Mouse (Mus musculus): ENCODE results near the gene Fam133b.

Fam133b gene

GRCm38 (mm10) chr5:3543629-3544479, at the start of gene Fam133b:
Fam133b (plus strand) TSS chr5:3543833.
- CTCF ChIA-PET, result no interaction called here

GRCm38 (mm10) chr5:3493968-3494367, 49.7 kb upstream of the Fam133b start:
- CTCF ChIA-PET, result no interaction called here

DNA sequence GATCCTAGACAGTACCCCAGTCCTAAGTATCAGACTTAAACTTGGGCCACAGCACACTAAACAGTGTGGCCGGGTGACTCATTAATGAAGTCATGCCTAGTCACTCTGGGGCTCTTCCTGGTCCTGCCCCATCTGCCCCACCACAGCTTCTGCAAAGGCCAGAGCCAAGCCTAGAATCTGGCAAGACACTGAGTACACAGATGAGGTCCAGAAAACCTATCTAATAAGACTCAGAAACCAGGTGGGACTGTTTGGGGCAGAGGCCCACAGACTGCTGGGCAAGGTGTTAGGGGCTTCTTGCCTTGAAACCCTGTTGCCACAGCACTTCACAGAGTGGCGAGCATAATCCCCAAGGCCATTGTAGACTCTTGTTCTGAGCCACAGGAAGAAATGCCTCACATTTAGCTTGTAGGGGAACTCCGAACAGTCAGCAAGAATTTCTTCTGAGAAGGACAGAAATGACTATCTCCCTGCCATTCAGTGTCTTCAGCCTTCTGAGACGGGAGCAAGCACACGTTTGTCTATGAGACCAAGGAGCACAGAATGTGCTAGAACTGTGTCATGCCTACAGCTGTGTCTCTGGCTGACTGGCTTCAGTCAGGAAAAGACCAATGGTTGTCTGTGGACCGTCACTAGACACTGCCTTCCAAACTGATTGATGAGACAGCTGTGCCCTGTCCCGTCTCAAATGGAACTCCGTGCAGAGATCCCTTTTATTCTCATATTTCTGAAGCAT, 49.0 kb upstream of the Fam133b start:
- CTCF ChIA-PET, result no interaction called here

- CTCF ChIA-PET, result interaction anchor here (0.5 kb wide), 1 partner anchor 393 kb away, joined by 4 read pairs; no protein-coding TSS in a partner anchor
These were observed 46.1 kb upstream of the Fam133b start for GRCm38 (mm10) chr5:3497505-3497925.

DNA sequence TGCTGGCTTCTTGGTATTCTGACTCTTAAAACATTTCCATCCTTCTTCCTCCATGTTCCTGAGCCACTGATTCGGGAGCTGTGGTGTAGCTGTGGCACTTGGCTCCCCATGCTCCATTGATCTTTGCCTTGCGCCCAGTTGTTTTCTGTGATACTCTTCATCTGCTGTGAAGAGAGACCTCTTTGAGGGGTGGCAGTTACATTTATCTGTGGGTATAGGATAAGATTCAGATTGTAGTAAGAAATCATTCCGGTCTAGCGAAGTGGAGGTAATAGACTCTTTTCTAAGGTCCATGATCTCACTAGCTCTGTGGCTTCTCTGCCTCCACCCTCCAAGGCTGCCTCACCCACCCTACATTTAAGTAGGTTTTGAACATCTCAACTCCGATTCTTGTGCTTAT, 43.3 kb upstream of the Fam133b start:
- CTCF ChIA-PET, result no interaction called here

DNA sequence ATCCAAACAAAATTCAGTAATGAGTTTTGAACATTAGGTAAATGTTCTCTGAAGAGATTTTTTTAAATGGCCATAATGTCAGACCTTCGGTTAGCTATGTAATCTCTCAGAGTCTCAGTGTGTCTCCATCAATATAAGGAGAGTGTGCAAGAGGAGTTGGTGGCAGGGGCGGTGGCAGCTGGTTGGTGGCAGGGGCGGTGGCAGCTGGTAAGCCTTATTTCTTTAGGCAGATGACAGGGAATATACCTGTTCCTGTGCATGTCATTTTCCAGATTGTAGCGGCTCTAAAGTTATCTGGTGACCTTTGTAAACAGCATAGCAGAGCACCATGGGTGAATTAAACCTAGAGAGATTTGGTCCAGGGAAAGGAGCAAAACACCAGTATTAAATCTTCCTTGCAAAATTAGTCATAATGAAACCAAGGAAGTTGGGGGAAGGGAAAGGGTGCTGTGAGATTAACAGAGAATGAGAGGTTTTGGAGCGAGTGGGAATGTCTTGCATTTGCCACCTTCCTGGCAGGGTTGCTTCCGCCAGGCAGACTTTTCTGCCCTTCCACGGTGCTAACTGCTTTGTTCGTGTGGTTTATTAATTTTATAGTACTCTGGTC, 42.6 kb upstream of the Fam133b start:
- CTCF ChIA-PET, result no interaction called here

- CTCF ChIA-PET, result no interaction called here
These were observed 42.0 kb upstream of the Fam133b start for GRCm38 (mm10) chr5:3501564-3502001.

GRCm38 (mm10) chr5:3502610-3503350, 40.9 kb upstream of the Fam133b start:
- CTCF ChIA-PET, result interaction anchor here (0.6 kb wide), 1 partner anchor 303 kb away, joined by 4 read pairs; no protein-coding TSS in a partner anchor

DNA sequence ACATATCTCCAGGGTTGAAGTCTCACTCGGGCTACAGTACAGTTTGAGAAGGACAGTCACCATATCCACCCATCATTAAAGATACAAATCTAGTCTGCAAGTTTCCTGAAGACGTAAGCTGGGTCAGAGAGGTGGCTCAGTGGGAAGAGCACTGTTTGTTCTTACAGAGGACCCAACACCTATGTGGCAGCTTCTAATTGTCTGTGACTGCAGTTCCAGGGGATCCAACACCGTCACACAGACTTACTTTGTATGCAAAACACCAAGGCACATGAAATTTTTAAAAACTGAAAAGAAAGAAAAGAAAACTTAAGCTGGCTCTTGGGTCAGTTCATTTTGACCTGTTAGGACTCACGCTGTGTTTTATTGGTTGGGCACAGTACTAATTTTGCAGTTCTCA, 40.3 kb upstream of the Fam133b start:
- CTCF ChIA-PET, result no interaction called here

DNA sequence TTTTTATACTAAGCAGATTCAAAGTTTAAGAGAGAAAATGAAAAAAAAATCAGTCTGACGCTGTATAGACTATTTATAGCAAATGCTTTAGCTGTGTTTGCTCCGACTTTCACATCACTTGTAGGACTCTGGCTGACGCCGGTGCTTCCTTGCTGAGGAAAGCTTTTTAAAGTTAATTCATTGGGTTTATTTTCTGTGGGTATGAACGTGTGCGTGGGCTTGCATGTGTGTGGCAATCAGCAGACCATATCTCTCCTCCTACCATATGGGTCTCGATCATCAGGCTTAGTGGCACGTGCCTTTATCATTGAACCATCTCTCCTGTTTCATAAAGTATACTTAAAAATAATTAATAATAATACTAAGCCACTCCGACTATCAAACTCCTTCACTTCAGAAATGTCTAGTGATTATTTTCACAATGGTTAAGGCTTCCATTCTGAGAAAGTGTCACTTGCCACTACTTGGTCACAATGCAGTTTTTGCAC, 39.8 kb upstream of the Fam133b start:
- CTCF ChIA-PET, result no interaction called here

DNA sequence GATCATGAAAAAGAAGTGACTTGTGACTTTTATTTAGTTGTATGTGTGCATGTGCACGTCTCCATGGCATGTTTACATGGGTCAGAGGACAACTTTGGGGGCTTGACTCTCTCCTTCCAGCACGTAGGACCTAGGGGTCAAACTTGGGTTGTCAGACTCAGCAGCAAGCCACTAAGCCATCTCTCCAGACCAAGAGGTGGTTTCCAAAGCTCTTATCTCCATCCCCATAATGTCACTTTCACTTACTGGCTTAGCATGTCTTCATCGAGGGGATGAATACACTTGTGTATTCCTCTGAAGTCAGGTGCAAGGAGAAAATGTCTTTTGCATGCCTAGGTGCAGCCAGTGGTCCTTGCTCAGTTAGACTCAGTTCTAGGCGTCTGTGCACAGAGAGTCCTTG, 39.2 kb upstream of the Fam133b start:
- CTCF ChIA-PET, result no interaction called here

- CTCF ChIA-PET, result no interaction called here
These were observed 38.1 kb upstream of the Fam133b start for GRCm38 (mm10) chr5:3505553-3505952.

GRCm38 (mm10) chr5:3508480-3509381, 34.9 kb upstream of the Fam133b start:
- CTCF ChIA-PET, result no interaction called here

GRCm38 (mm10) chr5:3509503-3509902, 34.1 kb upstream of the Fam133b start:
- CTCF ChIA-PET, result no interaction called here

- CTCF ChIA-PET, result interaction anchor here (0.6 to 0.7 kb wide), 3 partner anchors 8 to 294 kb away, joined by 6 to 19 read pairs (median 9); no protein-coding TSS in a partner anchor
These were observed 32.4 kb upstream of the Fam133b start for GRCm38 (mm10) chr5:3511097-3511795.

DNA sequence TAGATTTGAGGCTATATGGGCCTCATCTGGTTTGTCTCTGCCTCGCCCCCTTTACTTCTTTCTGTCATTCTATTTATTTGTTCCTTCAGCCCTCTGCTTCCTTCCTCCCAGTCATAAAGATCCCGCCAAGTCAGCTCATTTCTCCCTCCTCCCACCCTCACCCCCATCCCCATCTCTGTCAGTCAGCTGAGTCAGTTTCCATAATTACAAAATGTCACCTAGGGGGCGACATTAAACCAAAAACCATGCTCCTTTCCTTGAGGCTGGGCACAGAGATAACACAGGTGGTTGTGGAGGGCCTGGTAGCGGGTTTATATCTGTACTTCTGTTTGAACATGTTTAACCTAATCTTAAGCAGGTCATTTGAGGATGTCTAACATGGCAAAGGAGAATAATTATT, 31.0 kb upstream of the Fam133b start:
- CTCF ChIA-PET, result no interaction called here

DNA sequence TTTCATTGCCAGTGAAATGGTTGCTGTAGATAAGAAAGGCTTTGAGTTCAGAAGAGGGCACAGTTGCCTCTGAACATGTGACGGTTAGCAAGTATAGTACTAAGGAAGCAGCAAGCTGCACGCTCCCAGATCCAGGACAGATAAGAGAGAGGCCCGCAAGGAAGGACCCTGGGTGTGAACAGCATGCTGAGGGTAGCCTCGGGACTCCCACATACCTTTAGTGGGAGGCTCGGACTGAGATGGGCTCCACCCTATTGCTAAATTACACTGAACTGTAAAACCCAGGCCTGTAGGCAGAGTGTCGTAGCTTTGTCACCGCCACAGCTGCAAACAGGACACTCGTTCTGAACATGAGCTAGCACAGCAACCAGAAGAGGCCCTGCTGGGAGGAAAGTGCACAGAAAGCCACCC, 28.7 kb upstream of the Fam133b start:
- CTCF ChIA-PET, result no interaction called here

GRCm38 (mm10) chr5:3515477-3515876, 28.2 kb upstream of the Fam133b start:
- CTCF ChIA-PET, result no interaction called here

DNA sequence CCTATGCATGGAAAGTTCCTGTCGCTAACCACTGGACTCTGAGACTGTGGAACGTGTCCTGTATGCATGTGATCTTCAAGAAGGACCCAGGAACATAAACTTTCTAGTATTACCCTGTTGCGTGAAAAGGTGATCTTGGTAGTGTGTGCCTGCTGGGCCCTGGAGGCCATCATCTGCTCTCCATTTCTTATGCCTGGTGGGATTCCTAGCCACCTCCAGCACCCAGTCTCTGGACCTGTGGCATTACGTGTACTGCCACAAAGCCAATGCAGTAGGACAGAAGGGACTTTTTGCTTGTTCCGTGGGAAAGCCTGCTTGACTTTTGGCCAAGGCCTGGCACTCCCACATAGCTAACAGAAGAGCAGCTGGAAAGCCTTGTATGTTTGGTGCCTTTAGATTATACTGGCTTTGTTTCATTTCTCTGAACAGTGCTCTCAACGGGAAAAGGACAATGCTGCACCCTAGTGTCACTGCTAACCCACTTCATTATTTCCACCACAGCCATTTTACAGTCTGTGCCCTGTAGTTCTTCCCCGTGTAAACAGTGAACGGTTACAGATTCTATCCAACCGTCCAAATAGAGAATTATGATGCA, 27.1 kb upstream of the Fam133b start:
- CTCF ChIA-PET, result no interaction called here

Data from spleen, embryonic (tissue).